Mouse (Mus musculus) ZHBTc4 (cell line): ENCODE measurements at regions not wholly inside any gene's neighbourhood (a gene's known extent, or its start where the extent isn't known, plus 50 kb on each side); places are given as distances from the start of the nearest gene placed in this dataset.

Source experiments
- DNase-seq: peaks from one replicate; pipeline ENCODE4 v3.0.0-alpha.2; 2011; ENCODE audit warnings: low read depth, low spot score

GRCm38 (mm10) chr13:38753722-38754121 is 94.9 kb upstream of the Eef1e1 start:
- no peak for DNase-seq

GRCm38 (mm10) chr13:38751876-38752275 is 93.0 kb upstream of the Eef1e1 start:
- no peak for DNase-seq

GRCm38 (mm10) chr13:38740066-38740465 is 81.2 kb upstream of the Eef1e1 start:
- DNase-seq: no peak

- DNase-seq: no peak
These were observed 77.6 kb upstream of the Eef1e1 start for GRCm38 (mm10) chr13:38736361-38737035.

- no peak for DNase-seq
These were observed 76.4 kb upstream of the Eef1e1 start for GRCm38 (mm10) chr13:38735294-38735693.

GRCm38 (mm10) chr13:38733246-38733645 is 74.4 kb upstream of the Eef1e1 start:
- DNase-seq: no peak

GRCm38 (mm10) chr13:38725452-38725851 is 66.6 kb upstream of the Eef1e1 start:
- DNase-seq: no peak

- DNase-seq: no peak
These were observed 62.3 kb upstream of the Eef1e1 start for GRCm38 (mm10) chr13:38721166-38721565.

GRCm38 (mm10) chr13:38714838-38715237 is 56.0 kb upstream of the Eef1e1 start:
- DNase-seq: no peak
